Mouse (Mus musculus) liver, postnatal 0 days (tissue): ENCODE data around the gene Olfr91.

ENCODE experiments used
- CTCF ChIP-seq: sonication (generic); IDR thresholded peaks from 2 replicates; pipeline ENCODE4 v1.5.1; 2016; ENCODE audit warnings: antibody characterized with exemption, low read depth
- EP300 ChIP-seq: IDR thresholded peaks from 2 replicates; pipeline ENCODE4 v1.6.1; 2016; ENCODE audit warnings: antibody characterized with exemption, low read depth, mild to moderate bottlenecking

DNA sequence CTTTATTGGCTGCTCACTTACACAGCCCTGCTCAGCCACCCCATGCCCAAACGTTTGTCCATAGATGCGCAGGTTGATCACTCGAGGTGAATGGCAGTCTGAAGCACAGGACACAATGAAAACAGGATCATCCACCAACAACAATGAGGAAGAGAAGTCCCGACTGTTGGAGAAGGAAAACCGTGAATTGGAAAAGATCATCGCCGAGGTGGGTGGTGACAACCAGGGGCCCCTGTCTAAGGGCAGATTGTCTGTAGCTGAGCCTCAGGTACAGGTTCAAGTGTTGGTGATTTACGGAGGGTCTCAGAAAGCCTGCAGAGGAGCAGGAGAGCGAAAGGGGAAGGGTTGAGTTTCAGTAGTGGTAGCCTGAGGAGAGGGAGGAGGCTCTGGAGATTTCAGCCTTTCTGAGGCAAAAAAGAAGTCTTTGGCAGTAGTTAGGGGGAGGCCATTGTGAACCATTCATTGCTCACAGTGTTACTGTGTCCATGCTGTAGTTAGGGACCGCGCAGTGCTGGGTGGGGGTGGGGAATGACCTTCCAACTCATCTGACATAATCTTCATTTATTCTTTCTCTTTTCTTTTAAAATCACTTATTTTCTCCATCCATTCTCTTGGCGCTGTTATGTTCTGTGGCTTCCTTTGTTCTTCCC, 25.9 kb downstream of the Olfr91 start:
- TF ChIP-seq EP300 (no peak), CTCF (no peak)
